Mouse (Mus musculus) 3T3-L1 (cell line): ENCODE results near the gene Ccdc87.

Experiments used
- DNase-seq: peaks from one replicate; pipeline ENCODE4 v3.0.0-alpha.2; 2015; ENCODE audit warnings: low read depth, low spot score

The Ccdc87 gene

DNA sequence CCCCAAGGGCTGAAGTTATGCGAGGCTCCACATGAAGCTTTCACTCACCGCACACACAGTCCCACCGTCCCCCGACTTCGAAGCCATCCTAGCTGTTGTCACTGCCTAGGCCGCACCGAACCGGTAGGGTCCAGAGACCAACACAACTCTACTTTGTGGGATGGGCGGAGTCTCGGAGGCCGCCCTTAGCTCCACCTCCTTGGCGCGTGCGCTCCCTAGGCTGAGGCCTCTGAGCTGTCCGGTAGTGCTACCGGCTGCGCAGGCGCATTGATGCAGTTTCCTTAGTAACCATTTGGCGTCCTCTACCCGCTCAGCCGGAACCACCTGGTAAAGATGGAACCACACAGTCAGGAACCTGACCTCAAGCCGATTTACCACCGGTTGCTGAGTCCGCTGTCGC lies at the start of gene Ccdc87, which contains the start of gene Ccs:
TSS of gene Ccdc87 (plus strand) at position 218 of the 400 bp plus-strand sequence.
TSS of gene Ccs (minus strand) at position 184 of the 400 bp plus-strand sequence.
- peak; percentile 99 for DNase-seq

DNA sequence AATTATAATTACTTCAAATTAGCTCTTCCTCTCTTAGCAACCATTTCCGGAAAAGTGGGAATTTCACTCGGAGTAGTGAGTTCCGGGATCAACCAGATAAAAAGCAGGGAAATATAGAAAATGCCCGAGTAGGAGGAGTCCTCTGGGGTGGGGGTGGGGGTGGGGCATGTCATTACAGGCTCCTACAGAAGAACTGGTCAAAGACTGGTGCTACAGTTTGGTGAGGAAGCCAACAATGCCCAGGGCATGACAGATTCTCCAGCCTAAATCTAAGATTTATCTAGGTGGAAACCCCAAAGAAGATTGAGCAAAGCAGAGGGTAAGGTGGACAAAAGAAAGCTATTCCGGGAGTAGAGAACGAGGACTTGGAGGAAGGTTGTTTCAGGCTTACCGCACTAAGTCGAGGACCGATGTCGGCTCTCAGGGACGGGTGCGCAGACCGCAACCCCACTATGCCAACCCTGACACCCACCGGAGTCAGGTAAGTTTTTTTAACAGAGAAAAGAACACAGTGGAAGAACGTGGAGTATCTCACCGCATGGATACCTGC lies 45.8 kb upstream of the Ccdc87 start:
- DNase-seq = peak; percentile 77

DNA sequence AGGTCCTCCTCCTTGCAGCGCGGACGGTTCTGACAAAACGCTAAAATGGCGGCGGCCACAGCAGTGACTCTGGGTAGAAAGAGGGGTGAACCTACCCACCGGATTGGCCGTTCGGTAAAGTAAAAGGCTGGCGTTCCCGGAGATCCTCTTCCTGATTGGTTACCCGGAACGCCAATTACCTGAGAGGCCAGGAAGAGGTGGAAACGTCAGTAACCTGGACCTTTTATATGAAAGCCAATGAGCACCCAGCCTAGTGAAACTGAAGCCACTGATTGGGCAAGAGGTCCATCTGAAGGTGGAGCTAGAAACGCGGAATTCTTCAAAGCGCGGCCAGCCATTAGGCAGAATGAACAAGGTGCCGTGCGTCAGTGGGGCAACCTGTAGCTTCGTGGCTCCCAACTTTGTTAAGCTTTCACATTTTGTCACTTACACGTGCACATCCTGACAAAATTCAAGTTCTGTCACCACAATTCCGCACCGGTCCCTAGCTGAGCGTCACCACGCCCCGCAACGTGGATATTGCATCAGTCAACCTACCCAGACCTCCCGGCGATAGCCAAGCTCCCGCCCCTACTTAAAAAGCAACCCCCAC lies 45.2 kb upstream of the Ccdc87 start, which contains the start of gene Rbm4:
TSS of gene Rbm4 (minus strand) at position 71 of the 592 bp plus-strand sequence.
- peak; percentile 100 for DNase-seq

DNA sequence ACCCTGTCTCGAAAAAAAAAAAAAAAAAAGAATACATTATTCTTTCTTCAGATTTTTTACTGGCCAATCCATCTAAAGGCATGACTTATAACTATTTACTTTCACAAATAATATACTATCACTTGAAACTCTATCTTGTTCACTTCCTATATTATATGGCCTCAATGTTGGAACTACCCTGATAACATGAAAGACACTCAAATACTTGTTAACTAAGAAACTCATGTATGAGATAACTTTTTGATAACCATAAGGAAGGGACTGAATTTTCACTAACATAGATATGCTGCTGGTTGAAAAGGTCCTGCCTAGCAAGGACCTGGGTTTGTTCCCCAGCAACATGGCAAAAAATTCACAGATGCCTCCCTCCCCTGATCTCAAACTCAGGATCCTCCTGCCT lies 43.2 kb upstream of the Ccdc87 start:
- no peak for DNase-seq

DNA sequence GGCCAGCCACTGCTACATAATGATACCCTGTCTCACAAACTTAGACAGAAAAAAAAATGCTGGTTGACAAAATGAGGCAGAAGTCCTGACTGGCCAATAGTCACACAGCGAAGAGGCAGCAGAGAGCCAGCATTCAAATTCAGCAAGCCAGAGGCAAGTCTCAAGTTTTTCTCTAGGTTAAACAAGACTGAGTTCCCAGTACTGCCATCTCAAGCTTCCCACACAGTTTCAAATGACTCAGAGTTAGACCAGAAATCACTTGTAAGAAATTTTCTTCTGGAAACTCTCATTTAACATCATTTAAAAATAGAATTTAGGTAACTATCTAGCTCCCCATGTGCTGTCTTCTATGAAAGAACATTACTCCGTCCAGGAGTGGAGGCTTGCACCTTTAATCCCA lies 41.3 kb upstream of the Ccdc87 start:
- DNase-seq = no peak

DNA sequence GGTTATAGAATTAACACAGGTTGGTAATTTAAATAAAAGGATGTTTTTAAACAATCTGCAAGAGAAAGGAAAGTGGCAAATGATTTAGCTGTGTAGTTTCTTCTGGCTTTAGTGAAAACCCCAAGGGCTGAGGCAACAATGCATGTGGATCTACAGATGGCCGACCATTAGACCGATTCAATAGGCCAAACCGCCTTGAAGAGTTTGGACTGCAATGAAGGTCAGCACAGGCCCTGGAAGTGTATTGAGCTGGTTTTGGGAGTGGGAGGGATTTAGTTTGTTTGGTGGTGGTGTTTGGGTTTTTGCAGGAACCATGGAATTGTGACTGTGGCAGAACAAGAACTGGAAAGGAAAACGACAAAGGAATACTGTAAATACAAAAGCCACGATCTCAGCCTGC lies 40.1 kb upstream of the Ccdc87 start:
- DNase-seq = no peak

DNA sequence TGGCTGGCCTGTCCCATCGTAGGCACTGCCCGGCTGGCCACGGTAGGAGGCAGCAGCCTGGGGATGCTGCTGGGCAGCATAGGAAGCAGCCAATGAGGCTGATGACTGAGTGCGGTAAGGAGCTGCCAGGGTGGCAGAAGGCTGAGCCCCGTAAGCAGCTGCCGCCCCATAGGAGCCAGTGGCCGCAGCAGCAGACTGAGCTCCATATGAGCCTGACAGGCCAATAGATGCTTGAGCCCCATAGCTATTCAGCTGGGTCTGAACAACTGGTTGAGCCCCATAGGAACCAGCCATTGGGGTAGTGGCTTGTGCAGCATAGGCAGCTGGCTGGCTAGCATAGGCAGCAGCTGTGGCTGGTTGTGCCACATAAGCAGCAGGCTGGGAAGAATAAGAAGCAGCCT lies 36.5 kb upstream of the Ccdc87 start:
- no peak for DNase-seq

DNA sequence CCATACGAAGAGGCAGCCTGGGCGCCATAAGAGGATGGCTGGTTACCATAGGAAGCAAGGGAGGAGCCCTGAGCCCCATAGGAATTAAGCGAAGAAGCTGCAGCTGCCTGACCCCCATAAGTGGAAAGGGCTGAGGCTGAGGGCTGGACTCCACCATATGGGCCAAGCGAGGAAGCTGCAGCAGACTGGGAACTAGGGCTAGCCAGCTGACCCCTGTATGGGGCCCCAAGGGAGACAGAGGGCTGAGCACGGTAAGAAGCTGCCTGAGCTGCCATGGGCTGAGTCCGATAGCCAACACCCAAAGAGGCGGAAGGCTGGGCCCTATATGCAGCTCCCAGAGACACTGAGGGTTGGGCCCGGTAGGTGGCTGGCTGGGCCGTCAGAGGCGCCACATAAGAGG lies 35.9 kb upstream of the Ccdc87 start:
- DNase-seq = no peak

DNA sequence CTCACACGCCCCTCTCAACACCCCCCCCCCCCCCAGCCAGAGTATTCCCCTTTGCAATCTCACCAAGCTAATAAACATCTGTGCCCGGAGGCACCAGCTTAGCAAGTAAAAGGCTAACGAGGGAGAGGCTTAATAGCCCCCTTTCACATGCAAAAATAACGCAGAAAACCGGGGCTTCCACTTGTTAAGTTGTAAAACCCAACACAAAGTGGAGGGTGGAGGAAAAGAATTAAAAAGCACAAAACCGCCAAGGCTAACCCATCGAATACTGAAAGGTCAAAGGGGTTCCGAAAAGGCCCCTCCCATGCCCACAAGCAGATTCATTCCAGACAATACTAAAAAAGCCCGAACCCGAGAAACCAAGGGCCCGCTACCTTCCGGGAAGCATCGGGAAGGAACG lies 28.9 kb upstream of the Ccdc87 start:
- DNase-seq = no peak

DNA sequence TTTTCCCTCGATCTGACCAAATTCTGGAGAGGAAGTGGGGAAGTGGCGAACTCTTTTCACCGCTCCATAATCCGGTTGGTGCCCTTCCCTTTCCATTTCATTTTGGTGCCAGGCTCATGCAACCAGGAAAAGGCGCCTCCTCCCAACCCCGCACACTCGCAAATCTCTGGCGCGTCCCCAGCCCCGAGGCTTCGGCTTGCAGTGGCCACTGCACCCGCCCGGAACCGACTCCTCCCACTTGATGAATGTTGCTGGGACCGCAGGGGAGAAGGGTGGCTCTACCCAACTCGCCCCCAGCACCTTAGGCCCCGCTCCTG lies 28.5 kb upstream of the Ccdc87 start:
- DNase-seq = no peak

DNA sequence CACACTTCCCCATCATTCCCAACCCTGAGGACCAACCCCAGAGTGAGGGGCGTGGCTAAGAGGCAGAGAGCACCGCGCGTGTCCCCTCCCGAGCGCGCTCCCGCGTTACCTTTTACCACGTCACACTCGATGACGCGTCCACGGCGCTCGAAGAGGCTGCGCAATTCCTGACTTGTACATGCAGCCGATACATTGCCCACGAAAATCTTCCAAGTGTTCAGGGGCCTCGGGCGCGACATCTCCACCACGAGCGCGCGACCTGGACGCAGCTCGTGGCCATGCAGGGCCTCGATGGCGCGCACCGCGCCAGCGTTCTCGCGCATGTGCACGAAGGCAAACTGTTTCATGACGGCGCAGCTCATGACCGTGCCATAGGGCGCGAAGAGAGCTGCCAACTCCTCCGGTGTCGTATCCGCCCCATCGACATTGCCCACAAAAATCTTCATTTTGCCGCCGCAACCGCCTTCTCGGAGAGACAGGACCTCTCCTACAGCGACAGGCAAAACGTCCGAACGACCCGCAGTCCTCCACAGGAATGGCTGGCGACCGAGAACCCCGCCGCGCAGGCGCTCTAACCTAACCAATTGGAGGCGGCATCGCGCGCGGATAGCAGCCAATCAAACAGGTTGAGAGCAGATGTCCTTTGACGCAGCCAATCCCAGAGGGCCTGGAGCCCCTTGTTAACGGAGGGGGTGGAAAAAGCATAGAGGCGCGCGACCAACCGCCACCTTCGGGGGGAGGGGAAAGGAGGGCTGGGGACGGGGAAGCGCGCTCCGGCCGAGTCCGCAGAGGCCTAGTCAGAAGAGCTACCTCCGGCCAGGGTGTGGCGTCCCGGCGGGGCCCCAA lies 27.9 kb upstream of the Ccdc87 start, which contains the start of the genes Gm21992 and Rbm14:
TSS of gene Gm21992 (minus strand) at position 550 of the 846 bp plus-strand sequence.
TSS of gene Rbm14 (minus strand) at position 572 of the 846 bp plus-strand sequence.
- DNase-seq = peak; percentile 100

DNA sequence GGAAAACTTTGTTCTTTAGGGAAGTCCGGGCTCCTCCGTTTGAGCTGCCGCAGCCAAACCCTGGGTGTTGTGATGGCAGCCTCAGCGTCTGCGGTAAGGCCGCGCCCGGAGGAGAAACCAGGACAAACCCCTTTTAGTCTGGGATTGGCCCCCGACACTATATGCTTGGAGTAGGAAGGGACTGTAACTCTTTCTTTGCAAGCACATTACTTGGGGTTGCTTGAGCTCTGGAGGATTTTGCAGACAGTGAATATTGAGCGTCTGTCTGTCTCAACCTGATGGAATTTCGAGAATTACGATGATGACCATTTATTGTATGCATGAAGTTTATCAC lies 27.3 kb upstream of the Ccdc87 start:
- DNase-seq = no peak

DNA sequence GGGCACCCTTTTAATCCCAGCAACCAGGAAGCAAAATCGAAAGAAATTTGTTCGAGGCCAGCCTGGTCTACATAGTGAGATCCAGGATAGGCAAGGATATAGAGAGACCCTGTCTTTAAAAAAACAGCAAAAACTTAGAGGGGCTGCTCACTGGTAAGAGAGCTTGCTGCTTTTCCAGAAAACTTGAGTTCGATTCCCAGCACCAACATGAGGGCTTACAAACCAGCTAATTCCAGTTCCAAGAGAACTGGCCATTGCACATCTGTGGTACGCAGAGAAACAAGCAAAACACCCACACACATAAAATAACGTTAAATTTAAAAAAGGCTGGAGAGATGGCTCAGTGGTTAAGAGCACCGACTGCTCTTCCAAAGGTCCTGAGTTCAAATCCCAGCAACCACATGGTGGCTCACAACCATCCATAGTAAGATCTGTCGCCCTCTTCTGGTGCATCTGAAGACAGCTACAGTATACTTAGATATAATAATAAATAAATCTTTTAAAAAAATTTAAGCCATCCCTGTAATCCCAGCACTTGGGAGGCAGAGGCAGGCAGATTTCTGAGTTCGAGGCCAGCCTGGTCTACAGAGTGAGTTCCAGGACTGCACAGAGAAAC lies 26.7 kb upstream of the Ccdc87 start:
- peak; percentile 73 for DNase-seq

DNA sequence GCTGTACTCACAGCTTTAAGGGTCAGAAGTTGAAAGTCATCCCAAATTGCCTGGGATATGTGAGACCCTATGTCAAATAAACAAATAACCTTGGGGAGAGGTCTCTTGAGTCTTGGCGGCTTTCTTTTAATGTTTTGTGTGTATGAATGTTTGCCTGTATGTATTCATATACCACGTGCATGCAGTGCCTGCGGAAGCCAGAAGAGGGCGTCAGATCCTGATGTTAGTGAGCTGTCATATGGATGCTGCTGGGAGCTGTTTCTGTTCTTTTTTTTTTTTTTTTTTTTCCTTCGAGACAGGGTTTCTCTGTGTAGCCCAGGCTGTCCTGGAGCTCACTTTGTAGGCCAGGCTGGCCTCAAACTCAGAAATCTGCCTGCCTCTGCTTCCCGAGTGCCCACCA lies 26.2 kb upstream of the Ccdc87 start:
- DNase-seq = peak; percentile 48

DNA sequence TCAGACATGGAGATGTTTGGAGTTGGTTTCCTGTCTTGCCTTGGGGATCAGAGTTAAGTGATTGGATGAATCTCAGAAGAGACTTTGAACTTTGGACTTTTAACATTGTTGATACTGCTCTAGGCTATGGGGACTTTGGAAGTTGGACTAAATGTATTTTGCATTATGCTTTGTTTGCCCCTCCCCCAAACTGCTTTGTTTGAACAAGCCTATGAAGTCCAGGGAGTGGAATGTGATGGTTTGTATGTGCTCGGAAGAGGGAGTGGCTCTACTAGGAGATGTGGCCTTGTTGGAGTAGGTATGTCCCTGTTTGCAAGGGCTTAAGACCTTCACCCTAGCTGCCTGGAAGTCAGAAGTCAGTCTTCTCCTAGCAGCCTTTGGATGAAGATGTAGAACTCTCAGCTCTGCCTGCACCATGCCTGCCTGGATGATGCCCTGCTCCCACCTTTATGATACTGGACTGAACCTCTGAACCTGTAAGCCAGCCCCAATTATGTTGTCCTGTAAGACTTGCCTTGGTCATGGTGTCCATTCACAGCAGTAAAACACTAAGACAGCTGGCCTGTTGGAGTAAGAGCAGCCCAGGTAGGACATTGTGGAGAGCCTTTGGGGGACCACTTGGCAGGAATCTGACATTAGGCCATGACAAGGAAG lies 21.9 kb upstream of the Ccdc87 start:
- no peak for DNase-seq

DNA sequence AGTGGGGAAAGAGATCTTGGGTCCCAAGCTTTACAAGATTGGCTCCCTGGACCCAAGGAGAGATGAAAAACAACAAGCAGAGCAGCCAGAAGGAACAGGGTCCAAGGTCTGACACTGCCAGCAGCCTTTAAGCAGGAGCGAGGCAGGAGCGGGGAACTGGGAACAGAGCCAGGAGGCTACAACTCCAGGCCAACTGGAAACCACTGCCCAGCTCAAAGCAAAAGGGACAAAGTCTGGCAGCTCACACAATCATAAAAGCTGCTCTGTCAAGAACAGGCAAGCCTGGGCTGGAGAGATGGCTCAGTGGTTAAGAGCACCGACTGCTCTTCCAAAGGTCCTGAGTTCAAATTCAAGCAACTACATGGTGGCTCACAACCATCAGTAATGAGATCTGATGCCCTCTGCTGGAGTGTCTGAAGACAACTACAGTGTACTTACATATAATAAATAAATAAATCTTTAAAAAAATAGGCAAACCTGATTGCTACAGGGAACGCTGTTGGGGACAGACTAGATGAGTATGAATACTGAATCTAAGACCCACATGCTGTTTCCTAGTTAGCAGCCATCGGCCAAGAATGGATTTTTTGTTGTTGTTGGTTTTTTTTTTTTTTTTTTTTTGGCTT lies 18.4 kb upstream of the Ccdc87 start:
- peak; percentile 51 for DNase-seq

DNA sequence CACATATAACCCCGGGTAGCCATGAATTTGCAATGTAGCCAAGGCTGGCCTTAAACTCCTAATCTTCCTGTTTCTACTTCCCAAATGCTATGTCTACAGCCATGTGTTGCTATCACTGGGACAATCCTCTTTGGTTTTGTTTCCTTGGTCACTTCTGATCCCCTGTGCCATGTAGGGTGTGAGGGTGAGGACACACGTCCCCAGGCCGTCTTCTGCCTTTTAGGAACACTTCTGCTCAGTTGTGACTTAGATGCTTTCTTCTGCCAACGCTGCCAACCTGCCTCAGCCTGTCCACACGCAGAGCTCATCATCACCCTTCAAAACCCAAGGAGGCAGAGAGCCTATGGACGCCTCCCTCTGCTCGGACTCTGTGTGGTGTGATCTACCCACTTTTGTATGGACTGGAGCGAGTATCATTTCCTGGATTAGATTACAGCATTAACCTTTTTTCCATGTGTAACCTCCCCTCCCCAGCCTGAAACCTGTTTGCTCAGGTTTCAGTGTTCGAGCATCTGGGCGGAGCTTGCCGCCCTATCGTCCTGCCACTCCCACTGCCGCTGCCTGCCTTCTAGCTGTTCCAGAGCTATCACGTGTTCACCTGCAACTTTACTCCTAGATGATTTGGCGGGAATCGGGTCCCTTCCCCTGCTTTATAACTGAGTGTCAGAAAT lies 10.6 kb upstream of the Ccdc87 start:
- DNase-seq = no peak

DNA sequence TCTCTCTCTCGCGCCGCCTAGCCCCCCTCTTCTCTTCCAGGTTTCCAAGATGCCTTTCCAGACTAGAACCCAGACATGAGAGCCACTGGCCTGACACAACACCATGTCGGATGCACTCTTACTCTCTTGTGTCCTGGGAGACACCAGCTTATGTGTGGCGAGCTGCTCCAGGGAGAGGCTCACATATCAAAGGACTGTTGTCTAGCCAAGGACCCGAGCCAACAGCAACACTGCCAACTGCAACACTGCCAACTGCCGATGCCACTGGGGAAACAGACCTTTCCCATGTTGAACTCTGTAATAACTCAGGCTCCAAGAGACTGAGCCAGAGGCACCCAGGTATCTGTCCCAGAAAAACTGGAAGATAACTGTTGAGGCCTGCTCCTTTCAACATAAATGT lies 10.0 kb upstream of the Ccdc87 start:
- no peak for DNase-seq

DNA sequence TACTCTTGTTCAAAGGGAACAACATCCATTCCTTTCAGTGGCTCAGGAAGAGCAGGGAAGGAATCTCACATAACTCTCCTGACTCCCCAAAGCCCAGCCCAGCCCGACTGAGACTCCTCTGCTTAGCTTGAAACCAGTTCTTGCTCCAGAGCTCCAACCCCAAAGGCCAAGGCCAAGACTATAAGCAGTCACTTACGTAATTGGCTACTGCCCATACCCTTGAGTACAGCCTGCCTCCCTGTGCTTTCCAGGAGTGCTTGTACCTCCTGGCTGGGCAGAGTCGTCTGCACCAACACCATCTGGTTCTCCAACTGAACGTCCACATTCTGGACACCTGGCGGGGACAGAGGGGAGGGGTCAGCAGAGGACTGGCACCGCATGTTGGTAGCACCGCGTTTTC lies 5.2 kb upstream of the Ccdc87 start:
- no peak for DNase-seq

DNA sequence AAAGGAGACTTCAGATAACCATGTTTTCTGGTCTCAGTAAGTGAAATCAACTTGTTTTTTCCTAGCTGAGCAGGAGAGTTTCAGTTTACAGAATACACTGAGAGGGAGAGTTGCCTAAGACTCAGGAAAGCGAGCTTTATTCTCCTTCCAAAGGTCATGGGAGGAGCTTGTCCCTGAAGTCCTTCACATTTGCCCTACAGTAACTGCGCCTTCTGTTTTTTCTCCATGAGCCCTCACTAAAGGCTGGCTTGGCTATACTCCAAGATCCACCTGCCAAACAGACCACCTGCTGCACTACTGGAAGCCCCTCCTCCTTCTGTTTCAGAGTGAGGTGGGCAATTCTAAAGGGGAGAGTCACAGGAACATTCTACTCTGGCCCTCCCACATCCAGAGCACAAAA lies 3.1 kb upstream of the Ccdc87 start:
- DNase-seq = no peak

DNA sequence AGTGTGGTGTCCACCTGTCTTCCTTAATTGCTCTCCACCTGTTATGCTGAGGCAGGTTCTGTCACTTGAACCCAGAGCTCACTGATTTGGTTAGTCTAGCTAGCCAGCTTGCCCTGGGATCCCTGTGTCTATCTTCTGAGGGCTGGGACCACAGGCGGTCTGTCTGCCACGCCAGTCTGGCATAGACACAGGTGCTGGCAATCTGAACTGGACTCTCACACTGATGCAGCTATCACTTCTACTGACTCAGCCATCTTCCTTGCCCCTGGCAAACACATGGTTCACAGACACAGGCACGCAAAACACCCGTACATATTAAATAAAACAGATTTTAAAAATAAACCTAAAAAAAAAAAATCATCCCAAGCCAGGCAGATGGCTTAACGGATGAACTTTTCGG lies 2.1 kb upstream of the Ccdc87 start:
- no peak for DNase-seq
